Comparison of ENCODE assay signal across 21 mouse cellular contexts in genomic region chr7:101476028-101476427, GRCm38 (mm10).
"Had no signal": no experiment of that assay in that cellular context is flagged by ENCODE, and none has a peak within 500 bp of the region (broad histone marks: within the 10 kb centered on the region; RNA-seq: fewer than 3 reads in every experiment).

No protein-coding gene starts in this region.

- H3K4me2 ChIP-seq: limb, embryonic 12.5 days; limb, embryonic 15.5 days; liver, embryonic 11.5 days; lung, embryonic 14.5 days; midbrain, embryonic 12.5 days; midbrain, embryonic 15.5 days; neural tube, embryonic 12.5 days; neural tube, embryonic 15.5 days; stomach, embryonic 15.5 days had no signal

- H3K27ac ChIP-seq: limb, embryonic 12.5 days; limb, embryonic 15.5 days; liver, embryonic 14.5 days; macrophage; midbrain, embryonic 12.5 days; midbrain, embryonic 15.5 days; neural tube, embryonic 12.5 days; neural tube, embryonic 15.5 days; stomach, embryonic 15.5 days had no signal

- H3K9ac ChIP-seq: limb, embryonic 12.5 days; limb, embryonic 15.5 days; liver, embryonic 14.5 days; liver, postnatal 0 days; lung, embryonic 14.5 days; midbrain, embryonic 12.5 days; midbrain, embryonic 15.5 days; neural tube, embryonic 12.5 days; neural tube, embryonic 15.5 days; stomach, embryonic 15.5 days had no signal

- H3K4me1 ChIP-seq: midbrain, embryonic 12.5 days; midbrain, embryonic 15.5 days had no signal

- H3K36me3 ChIP-seq: limb, embryonic 12.5 days; limb, embryonic 15.5 days; midbrain, embryonic 12.5 days; midbrain, embryonic 15.5 days; neural tube, embryonic 12.5 days; neural tube, embryonic 15.5 days; stomach, embryonic 15.5 days had no signal

- H3K9me3 ChIP-seq: limb, embryonic 12.5 days; limb, embryonic 15.5 days; midbrain, embryonic 12.5 days; midbrain, embryonic 15.5 days; neural tube, embryonic 12.5 days; neural tube, embryonic 15.5 days; stomach, embryonic 15.5 days had no signal

- DNase-seq: kidney, adult 18-20 months; kidney, adult 9 months; kidney, postnatal 14 days; kidney, postnatal 4 days; left cerebral cortex, postnatal 4 days; liver, postnatal 0 days; lung, embryonic 14.5 days; spleen, adult 18-20 months; thymus, postnatal 25 days had no signal

- H3K4me3 ChIP-seq: limb, embryonic 12.5 days; limb, embryonic 15.5 days; midbrain, embryonic 12.5 days; midbrain, embryonic 15.5 days; neural tube, embryonic 12.5 days; neural tube, embryonic 15.5 days; stomach, embryonic 15.5 days had no signal

- H3K27me3 ChIP-seq: limb, embryonic 12.5 days; limb, embryonic 15.5 days; midbrain, embryonic 12.5 days; midbrain, embryonic 15.5 days; neural tube, embryonic 12.5 days; neural tube, embryonic 15.5 days; stomach, embryonic 15.5 days had no signal

- ATAC-seq: intestine, embryonic 16.5 days; liver, postnatal 0 days; lung, postnatal 0 days; midbrain, embryonic 15.5 days had no signal
